Comparison of ENCODE assay signal across 8 mouse cellular contexts in genomic region chr6:18514480-18515352, GRCm38 (mm10). TPM values are rescaled to one million over a fixed set of nuclear protein-coding genes. Genes with fewer than 3 reads are reported as not detected.
DNase-seq lines count a peak whose midpoint lies in the region; ATAC-seq and TF ChIP-seq lines count a peak whose summit lies in the region.

TSS of gene Cttnbp2 (minus strand) at chr6:18514843.

- peak within 1 kb of the TSS; percentile 88 for H3K27ac ChIP-seq in forebrain, embryonic 10.5 days
- H3K27ac ChIP-seq in heart, embryonic 12.5 days (ENCODE audit: poor library complexity, severe bottlenecking): no peak within 1 kb of the TSS
- 0 out of 2 replicates have a peak within 1 kb of the TSS, but pooled peaks have one; percentile 18 for H3K27ac ChIP-seq in kidney, embryonic 16.5 days (ENCODE audit: low read length)
- no peak within 1 kb of the TSS for H3K27ac ChIP-seq in liver, adult 2 months (replicated peaks; ENCODE audit: insufficient read depth, low read depth, low read length)
- H3K27ac ChIP-seq in neural tube, embryonic 11.5 days (ENCODE audit: low read depth, low read length): 0 out of 2 replicates have a peak within 1 kb of the TSS, but pooled peaks have one; percentile 44

- no peaks in the 10 kb centered on the region for H3K36me3 ChIP-seq in forebrain, embryonic 10.5 days (replicated peaks)
- H3K36me3 ChIP-seq in heart, embryonic 12.5 days: no peaks in the 10 kb centered on the region
- no peaks in the 10 kb centered on the region for H3K36me3 ChIP-seq in kidney, embryonic 16.5 days (ENCODE audit: insufficient read depth, low read length)
- no peaks in the 10 kb centered on the region for H3K36me3 ChIP-seq in liver, adult 2 months (ENCODE audit: control insufficient read depth, insufficient read depth, low read length)
- no peaks in the 10 kb centered on the region for H3K36me3 ChIP-seq in neural tube, embryonic 11.5 days (ENCODE audit: control insufficient read depth, insufficient read depth, low read length)

- H3K27me3 ChIP-seq in forebrain, embryonic 10.5 days (ENCODE audit: poor library complexity, severe bottlenecking): peaks cover 13% of the 10 kb centered on the region
- H3K27me3 ChIP-seq in heart, embryonic 12.5 days (replicated peaks): 0 out of 2 replicates have a peak, but pooled peaks cover 2% of the 10 kb centered on the region
- peaks cover 5% of the 10 kb centered on the region; the same call in 1 of the 2 replicates for H3K27me3 ChIP-seq in kidney, embryonic 16.5 days (ENCODE audit: insufficient read depth, low read length)
- peaks cover 14% of the 10 kb centered on the region for H3K27me3 ChIP-seq in liver, adult 2 months (ENCODE audit: control insufficient read depth, insufficient read depth, low read length)
- H3K27me3 ChIP-seq in neural tube, embryonic 11.5 days (ENCODE audit: control insufficient read depth, insufficient read depth, low read length): no peaks in the 10 kb centered on the region

- peak within 1 kb of the TSS; percentile 91 for H3K4me2 ChIP-seq in heart, embryonic 12.5 days
- H3K4me2 ChIP-seq in kidney, embryonic 16.5 days (replicated peaks; ENCODE audit: low read depth, low read length): peak within 1 kb of the TSS; percentile 97
- H3K4me2 ChIP-seq in neural tube, embryonic 11.5 days (ENCODE audit: low read depth): peak within 1 kb of the TSS; percentile 82

- H3K79me2 ChIP-seq in liver, adult 2 months (ENCODE audit: control insufficient read depth, insufficient read depth, low read length): no peaks in the 10 kb centered on the region

- no peak for TF ChIP-seq CTCF in liver, adult 2 months (IDR thresholded peaks at IDR 0.05; ENCODE audit: low read depth, low read length)

- H3K4me1 ChIP-seq in forebrain, embryonic 10.5 days: peaks cover 20% of the 10 kb centered on the region
- peaks cover 7% of the 10 kb centered on the region for H3K4me1 ChIP-seq in heart, embryonic 12.5 days (replicated peaks)
- H3K4me1 ChIP-seq in kidney, embryonic 16.5 days (ENCODE audit: insufficient read depth, low read length): peaks cover 15% of the 10 kb centered on the region
- H3K4me1 ChIP-seq in liver, adult 2 months (ENCODE audit: control insufficient read depth, insufficient read depth, low read length): no peaks in the 10 kb centered on the region
- peaks cover 3% of the 10 kb centered on the region for H3K4me1 ChIP-seq in neural tube, embryonic 11.5 days (ENCODE audit: control insufficient read depth, insufficient read depth, low read length)

- DNase-seq in thymus, postnatal 36 days: peak; percentile 1 to 9
- no peak for DNase-seq in thymus, postnatal 25 days
- peak; percentile 68 for DNase-seq in forebrain, embryonic 10.5 days (ENCODE audit: extremely low spot score, low spot score)
- DNase-seq in liver, adult 2 months (ENCODE audit: extremely low read depth, low read depth, low spot score): no peak
- DNase-seq in neural tube, embryonic 11.5 days (ENCODE audit: low spot score): peak; percentile 87
- DNase-seq in urinary bladder, adult 18-20 months (ENCODE audit: low spot score in 2 of 2): peak; percentile 40 to 65

- under 1% methylated on average over 70 of the region's 70 CpGs for WGBS in forebrain, embryonic 10.5 days
- 1% methylated on average over 68 of the region's 70 CpGs for WGBS in heart, embryonic 12.5 days
- 1% methylated on average over 70 of the region's 70 CpGs for WGBS in kidney, embryonic 16.5 days
- WGBS in liver, adult 2 months: 2% methylated on average over 69 of the region's 70 CpGs
- under 1% methylated on average over 54 of the region's 70 CpGs for WGBS in neural tube, embryonic 11.5 days

- peak; percentile 86 for ATAC-seq in heart, embryonic 12.5 days (ENCODE audit: insufficient number of reproducible peaks, low FRiP score)
- ATAC-seq in kidney, embryonic 16.5 days (ENCODE audit: low FRiP score, low TSS enrichment): peak; percentile 97
- ATAC-seq in neural tube, embryonic 11.5 days (ENCODE audit: insufficient read depth, low FRiP score, low TSS enrichment): peak; percentile 95

- H3K9me3 ChIP-seq in forebrain, embryonic 10.5 days: no peaks in the 10 kb centered on the region
- 0 out of 2 replicates have a peak, but pooled peaks cover 4% of the 10 kb centered on the region for H3K9me3 ChIP-seq in heart, embryonic 12.5 days (replicated peaks)
- no peaks in the 10 kb centered on the region for H3K9me3 ChIP-seq in kidney, embryonic 16.5 days (ENCODE audit: low read length)
- no peaks in the 10 kb centered on the region for H3K9me3 ChIP-seq in neural tube, embryonic 11.5 days (ENCODE audit: control insufficient read depth, low read length)

- peak within 1 kb of the TSS; percentile 84 for H3K4me3 ChIP-seq in forebrain, embryonic 10.5 days
- H3K4me3 ChIP-seq in heart, embryonic 12.5 days: peak within 1 kb of the TSS; percentile 70
- H3K4me3 ChIP-seq in kidney, embryonic 16.5 days (ENCODE audit: low read length): peak within 1 kb of the TSS; percentile 89
- peak within 1 kb of the TSS; percentile 57 for H3K4me3 ChIP-seq in liver, adult 2 months (ENCODE audit: insufficient read depth, low read depth, low read length)
- H3K4me3 ChIP-seq in neural tube, embryonic 11.5 days (ENCODE audit: low read depth, low read length): peak within 1 kb of the TSS; percentile 78

- H3K9ac ChIP-seq in heart, embryonic 12.5 days: peak within 1 kb of the TSS; percentile 79
- H3K9ac ChIP-seq in kidney, embryonic 16.5 days (replicated peaks; ENCODE audit: low read length): peak within 1 kb of the TSS; percentile 88
- peak within 1 kb of the TSS; percentile 48 for H3K9ac ChIP-seq in liver, adult 2 months (ENCODE audit: low read depth, low read length)
- H3K9ac ChIP-seq in neural tube, embryonic 11.5 days (ENCODE audit: low read length): peak within 1 kb of the TSS; percentile 79

- TF ChIP-seq POLR2A in liver, adult 2 months (IDR thresholded peaks at IDR 0.05; ENCODE audit: extremely low read depth, insufficient read depth, low read length): no peak

RNA-seq across cellular contexts. Expression of gene Cttnbp2, which starts in this region (rescaled TPM):
- polyA plus RNA-seq in forebrain, embryonic 10.5 days (2016; fragmentation: Nextera tagmentation; extraction: Ambion mirVana): 7.3 and 9.8 TPM in 2 replicates
- polyA plus RNA-seq in heart, embryonic 12.5 days (2016; fragmentation: Nextera tagmentation; extraction: Ambion mirVana): 10.5 and 13.6 TPM in 2 replicates
- polyA plus RNA-seq in kidney, embryonic 16.5 days (2015; fragmentation: Nextera tagmentation; extraction: Ambion mirVana): 19.3 and 21.2 TPM in 2 replicates
- total RNA-seq in liver, adult 2 months (2014; rRNA removed): 0.18 and 0.27 TPM in 2 replicates
- polyA plus RNA-seq in liver, adult 2 months (2012; rRNA removed): 0.05 and 0.12 TPM in 2 replicates
- 27.6 and 28.1 TPM in 2 replicates for polyA plus RNA-seq in neural tube, embryonic 11.5 days (2014; fragmentation: Nextera tagmentation; extraction: Ambion mirVana)

Comparison
In these comparisons a context has a peak if more than half of its experiments do, and no peak if none do; other contexts are left out.
1. DNase-seq: peak in thymus, postnatal 36 days (2 of 2), forebrain, embryonic 10.5 days (single experiment), neural tube, embryonic 11.5 days (single experiment) and urinary bladder, adult 18-20 months (2 of 2); none in thymus, postnatal 25 days (single experiment) and liver, adult 2 months (single experiment).
2. H3K27ac ChIP-seq: peak in forebrain, embryonic 10.5 days (single experiment), kidney, embryonic 16.5 days (single experiment) and neural tube, embryonic 11.5 days (single experiment); none in heart, embryonic 12.5 days (single experiment) and liver, adult 2 months (single experiment).
3. Peak in every context shown above with its lines, with median percentiles within 50 percentile points of each other: H3K4me3 ChIP-seq, ATAC-seq, H3K4me2 ChIP-seq and H3K9ac ChIP-seq.